Mouse (Mus musculus) lung, postnatal 14 days (tissue): ENCODE measurements around the gene Mtf1.

Experiments used
- DNase-seq: peaks from one replicate; pipeline ENCODE4 v3.0.0; 2021

Mtf1 gene

GRCm38 (mm10) chr4:124801552-124802308 is at the start of gene Mtf1:
TSS of gene Mtf1 (plus strand) at chr4:124802104.
- DNase-seq = peak; percentile 93

- peak; percentile 70 for DNase-seq
These were observed 49.4 kb upstream of the Mtf1 start for GRCm38 (mm10) chr4:124752281-124753199.

- DNase-seq = no peak
These were observed 46.4 kb upstream of the Mtf1 start for GRCm38 (mm10) chr4:124755526-124755925.

GRCm38 (mm10) chr4:124759305-124759811 is 42.5 kb upstream of the Mtf1 start:
- peak; percentile 19 for DNase-seq

GRCm38 (mm10) chr4:124761201-124761600 is 40.7 kb upstream of the Mtf1 start:
- no peak for DNase-seq

- DNase-seq = no peak
These were observed 38.9 kb upstream of the Mtf1 start for GRCm38 (mm10) chr4:124762858-124763452.

- no peak for DNase-seq
These were observed 35.9 kb upstream of the Mtf1 start for GRCm38 (mm10) chr4:124765802-124766565.

GRCm38 (mm10) chr4:124766566-124766940 is 35.4 kb upstream of the Mtf1 start:
- no peak for DNase-seq

- no peak for DNase-seq
These were observed 32.8 kb upstream of the Mtf1 start for GRCm38 (mm10) chr4:124768963-124769591.

- no peak for DNase-seq
These were observed 31.3 kb upstream of the Mtf1 start for GRCm38 (mm10) chr4:124770624-124771023.

- peak; percentile 27 for DNase-seq
These were observed 29.8 kb upstream of the Mtf1 start for GRCm38 (mm10) chr4:124772125-124772524.

- DNase-seq = no peak
These were observed 28.5 kb upstream of the Mtf1 start for GRCm38 (mm10) chr4:124773449-124773848.

GRCm38 (mm10) chr4:124773995-124774394 is 27.9 kb upstream of the Mtf1 start:
- no peak for DNase-seq

- no peak for DNase-seq
These were observed 27.5 kb upstream of the Mtf1 start for GRCm38 (mm10) chr4:124774429-124774828.

- DNase-seq = no peak
These were observed 20.5 kb upstream of the Mtf1 start for GRCm38 (mm10) chr4:124781361-124781760.

- DNase-seq = no peak
These were observed 19.5 kb upstream of the Mtf1 start for GRCm38 (mm10) chr4:124782395-124782794.

GRCm38 (mm10) chr4:124783937-124784336 is 18.0 kb upstream of the Mtf1 start:
- no peak for DNase-seq

GRCm38 (mm10) chr4:124790013-124790412 is 11.9 kb upstream of the Mtf1 start:
- DNase-seq = no peak

- no peak for DNase-seq
These were observed 9.8 kb upstream of the Mtf1 start for GRCm38 (mm10) chr4:124792114-124792513.

GRCm38 (mm10) chr4:124796141-124796540 is 5.8 kb upstream of the Mtf1 start:
- DNase-seq = no peak

GRCm38 (mm10) chr4:124796913-124797312 is 5.0 kb upstream of the Mtf1 start:
- no peak for DNase-seq
